Comparison of ENCODE assay signal across 12 mouse cellular contexts in genomic region chr5:140959160-140959559, GRCm38 (mm10). TPM values are rescaled to one million over a fixed set of nuclear protein-coding genes. Genes with fewer than 3 reads are reported as not detected.
A peak's percentile ranks its signal among the peaks of the same experiment; 100 is the strongest.
DNase-seq lines count a peak whose midpoint lies in the region.
"Had no signal": no experiment of that assay in that cellular context is flagged by ENCODE, and none has a peak within 500 bp of the region (broad histone marks: within the 10 kb centered on the region; RNA-seq: fewer than 3 reads in every experiment).

No protein-coding gene starts in this region.

- intact Hi-C loops in left cerebral cortex, postnatal 25 days (cut with DNase I): no loop called here

- DNase-seq in cerebellum, postnatal 14 days: peak; percentile 80 to 85
- DNase-seq in cerebellum, adult 9-11 months: no peak
- peak; percentile 56 for DNase-seq in layer of hippocampus, adult 11-12 months (ENCODE audit: low spot score)
- no peak for DNase-seq in layer of hippocampus, postnatal 25 days (ENCODE audit: extremely low spot score in 1 of 2, low spot score in 1 of 2)
- DNase-seq in frontal cortex, adult 2 months (ENCODE audit: extremely low spot score in 1 of 2, low spot score in 1 of 2): peak; percentile 31 to 69
- DNase-seq in left cerebral cortex, postnatal 25 days (ENCODE audit: low spot score in 2 of 2): peak; percentile 34 to 89
- no peak for DNase-seq in spleen, adult 12 weeks (ENCODE audit: low spot score)
- no peak for DNase-seq in embryo, embryonic 9.5 days (ENCODE audit: extremely low spot score)
- DNase-seq: embryo, embryonic 11 days; gastrocnemius, postnatal 25 days; lung, adult 2 months had no signal

RNA-seq across cellular contexts. Expression of gene Card11, which starts 41.2 kb away (rescaled TPM):
- total RNA-seq in layer of hippocampus, postnatal 25 days (2021): under 1 TPM; 0.15 to 0.21 TPM
- polyA plus RNA-seq in frontal cortex, adult 2 months (2012; rRNA removed): 0.20 and 0.27 TPM in 2 replicates
- under 1 TPM in 1 of 2 experiments, not detected in 1; 0.16 TPM for total RNA-seq in left cerebral cortex, postnatal 25 days (2021)
- total RNA-seq: G1E had no signal
- polyA plus RNA-seq: G1E had no signal

Comparison
In these comparisons a context has a peak if more than half of its experiments do, and no peak if none do; other contexts are left out.
1. DNase-seq: peak in cerebellum, postnatal 14 days (2 of 2), layer of hippocampus, adult 11-12 months (single experiment), frontal cortex, adult 2 months (2 of 2) and left cerebral cortex, postnatal 25 days (2 of 2); none in cerebellum, adult 9-11 months (single experiment), layer of hippocampus, postnatal 25 days (0 of 2), spleen, adult 12 weeks (single experiment) and embryo, embryonic 9.5 days (single experiment).